Mouse (Mus musculus) intestine, postnatal 0 days (tissue): ENCODE data around the gene Cnnm3. TPM values are rescaled to one million over a fixed set of nuclear protein-coding genes. Genes with fewer than 3 reads are reported as not detected.

Experiments
- ATAC-seq: fragments of 200-750 bp; cut with Nextera tagmentation; 2 replicates; pipeline ENCODE4 v1.8.0; 2017; ENCODE audit warnings: mild to moderate bottlenecking, moderate TSS enrichment, moderate library complexity
- H3K27ac ChIP-seq: fragments of 300-500 bp; sonication (generic); 2 replicates; pipeline ENCODE4 v1.5.1; 2014; ENCODE audit warnings: mild to moderate bottlenecking, low read depth, low read length, moderate library complexity
- H3K27me3 ChIP-seq: fragments of 300-500 bp; sonication (generic); replicated peaks from 2 replicates; pipeline ENCODE4 v1.6.1; 2014; ENCODE audit warnings: low read length, mixed read lengths; ENCODE audit not compliant: control insufficient read depth, insufficient read depth
- H3K36me3 ChIP-seq: fragments of 300-500 bp; sonication (generic); 2 replicates; pipeline ENCODE4 v1.6.1; 2014; ENCODE audit warnings: mild to moderate bottlenecking, moderate library complexity; ENCODE audit not compliant: control insufficient read depth, insufficient read depth
- H3K4me1 ChIP-seq: fragments of 300-500 bp; sonication (generic); replicated peaks from 2 replicates; pipeline ENCODE4 v1.6.1; 2014; ENCODE audit warnings: antibody characterized with exemption, low read length, mixed read lengths; ENCODE audit not compliant: control insufficient read depth, insufficient read depth
- H3K4me2 ChIP-seq: fragments of 300-500 bp; sonication (generic); replicated peaks from 2 replicates; pipeline ENCODE4 v1.6.1; 2014; ENCODE audit warnings: low read depth, mild to moderate bottlenecking, moderate library complexity
- H3K4me3 ChIP-seq: fragments of 300-500 bp; sonication (generic); 2 replicates; pipeline ENCODE4 v1.5.1; 2014; ENCODE audit warnings: low read depth, low read length
- H3K9ac ChIP-seq: fragments of 300-500 bp; sonication (generic); 2 replicates; pipeline ENCODE4 v1.6.1; 2014; ENCODE audit warnings: mild to moderate bottlenecking, low read depth, low read length
- H3K9me3 ChIP-seq: fragments of 300-500 bp; sonication (generic); 2 replicates; pipeline ENCODE4 v1.6.1; 2016; ENCODE audit warnings: mixed run types; ENCODE audit not compliant: control insufficient read depth
- CTCF ChIP-seq: sonication (generic); IDR thresholded peaks from 2 replicates; pipeline ENCODE4 v1.5.1; 2016; ENCODE audit warnings: low read depth, mild to moderate bottlenecking, control low read depth, antibody characterized with exemption, moderate library complexity
- WGBS: fragments of 180-500 bp; shearing (Covaris S2); extraction: QIAGEN DNeasy Blood & Tissue Kit; methylation state at CpG from one replicate; pipeline ENCODE4 v1.1.7; 2014; 5-methylcytosine and 5-hydroxymethylcytosine counted together
- polyA plus RNA-seq: library from polyadenylated mRNA; unstranded; fragments of >200 nt; fragmentation: Nextera tagmentation; extraction: Ambion mirVana; gene quantifications from 2 replicates; pipeline ENCODE4 v1.2.1, GENCODE M21; 2015

The Cnnm3 gene
- polyA plus RNA-seq: 2.5 and 2.6 TPM in 2 replicates

- Histone ChIP-seq H3K4me2 (peak within 1 kb of the TSS; percentile 96), H3K9me3 (no peaks in the 10 kb centered on the region), H3K4me3 (peak within 1 kb of the TSS; percentile 96), H3K4me1 (no peaks in the 10 kb centered on the region; the same call in 1 of the 2 replicates), H3K36me3 (peaks cover 17% of the 10 kb centered on the region), H3K27ac (peak within 1 kb of the TSS; percentile 96), H3K27me3 (no peaks in the 10 kb centered on the region), H3K9ac (peak within 1 kb of the TSS; percentile 91)
- TF ChIP-seq CTCF: peak; percentile 69
- WGBS: 2% methylated on average over 47 of the region's 51 CpGs
- peak; percentile 98 for ATAC-seq
Observed at GRCm38 (mm10) chr1:36511289-36512021, at the start of gene Cnnm3. Gene Cnnm3 (plus strand): TSS chr1:36511867.

GRCm38 (mm10) chr1:36465641-36466160 lies 46.0 kb upstream of the Cnnm3 start:
- H3K4me1 ChIP-seq: no peaks in the 10 kb centered on the region
- H3K27ac ChIP-seq: no peak overlapping the region
- H3K9ac ChIP-seq: no peak overlapping the region
- 25% methylated on average over 4 of the region's 4 CpGs for WGBS
- no peak overlapping the region for H3K4me3 ChIP-seq
- H3K27me3 ChIP-seq: no peaks in the 10 kb centered on the region
- no peak for ATAC-seq
- no peak for TF ChIP-seq CTCF
- no peaks in the 10 kb centered on the region for H3K9me3 ChIP-seq
- no peaks in the 10 kb centered on the region for H3K36me3 ChIP-seq
- no peak overlapping the region for H3K4me2 ChIP-seq

- Histone ChIP-seq H3K9me3 (no peaks in the 10 kb centered on the region), H3K27ac (no peak overlapping the region), H3K9ac (no peak overlapping the region), H3K4me3 (no peak overlapping the region), H3K27me3 (no peaks in the 10 kb centered on the region), H3K4me2 (no peak overlapping the region), H3K4me1 (no peaks in the 10 kb centered on the region), H3K36me3 (no peaks in the 10 kb centered on the region)
- WGBS: 63% methylated on average over 5 of the region's 5 CpGs
- no peak for ATAC-seq
- TF ChIP-seq CTCF: no peak
Observed at GRCm38 (mm10) chr1:36467446-36467845, 44.2 kb upstream of the Cnnm3 start.

GRCm38 (mm10) chr1:36469811-36470444 lies 41.7 kb upstream of the Cnnm3 start:
- Histone ChIP-seq H3K9ac (no peak overlapping the region), H3K4me2 (no peak overlapping the region), H3K36me3 (no peaks in the 10 kb centered on the region; the same call in 1 of the 2 replicates), H3K4me3 (no peak overlapping the region), H3K9me3 (no peaks in the 10 kb centered on the region), H3K27ac (no peak overlapping the region), H3K27me3 (no peaks in the 10 kb centered on the region), H3K4me1 (peaks cover 13% of the 10 kb centered on the region)
- 19% methylated on average over 2 of the region's 2 CpGs for WGBS
- no peak for ATAC-seq
- no peak for TF ChIP-seq CTCF

GRCm38 (mm10) chr1:36471181-36472105 lies 40.2 kb upstream of the Cnnm3 start, which contains the start of gene Cnnm4:
Gene Cnnm4 (plus strand): TSS chr1:36471620.
- TF ChIP-seq CTCF: peak; percentile 69
- H3K9ac ChIP-seq: peak within 1 kb of the TSS; percentile 74
- H3K4me3 ChIP-seq: peak within 1 kb of the TSS; percentile 72
- peak within 1 kb of the TSS; percentile 88 for H3K4me2 ChIP-seq
- peaks cover 22% of the 10 kb centered on the region for H3K4me1 ChIP-seq
- H3K9me3 ChIP-seq: no peaks in the 10 kb centered on the region
- peak; percentile 83 for ATAC-seq
- no peaks in the 10 kb centered on the region for H3K27me3 ChIP-seq
- peak within 1 kb of the TSS; percentile 91 for H3K27ac ChIP-seq
- WGBS: under 1% methylated on average over 71 of the region's 98 CpGs
- H3K36me3 ChIP-seq: no peaks in the 10 kb centered on the region; the same call in 1 of the 2 replicates
